Mouse (Mus musculus) spleen, adult 12 weeks (tissue): ENCODE data around the gene Sorcs2.
"Not testable (repeated sequence)": the region's sequence is repeated elsewhere in the genome, so short reads cannot be mapped to it uniquely, and the experiment has no call there.

Experiments
- DNase-seq: peaks from one replicate; pipeline ENCODE4 v3.0.0; 2022; ENCODE audit warnings: low spot score

Sorcs2 gene

DNA sequence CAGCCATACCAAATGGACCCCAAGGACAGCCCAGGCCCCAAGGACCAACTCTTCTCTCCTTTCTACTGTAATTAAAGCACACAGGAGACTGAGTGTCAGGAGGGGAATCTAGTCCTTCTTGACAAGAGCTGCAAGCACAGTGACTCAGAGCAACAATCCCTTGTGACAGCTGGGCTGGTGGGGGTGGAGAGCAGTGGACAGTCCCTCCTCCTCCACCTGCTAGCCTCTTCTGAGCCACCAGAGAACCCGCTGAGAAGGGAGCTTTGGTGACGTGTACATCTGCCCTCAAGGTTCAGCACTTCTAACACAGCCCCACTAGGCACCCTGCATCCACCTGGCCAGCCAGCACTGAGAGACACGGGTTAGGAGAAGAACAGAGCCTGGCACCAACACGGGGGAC, 96.8 kb downstream of the Sorcs2 start:
- no peak for DNase-seq

- DNase-seq = no peak
These were observed 99.9 kb downstream of the Sorcs2 start for GRCm38 (mm10) chr5:36298049-36298448.

DNA sequence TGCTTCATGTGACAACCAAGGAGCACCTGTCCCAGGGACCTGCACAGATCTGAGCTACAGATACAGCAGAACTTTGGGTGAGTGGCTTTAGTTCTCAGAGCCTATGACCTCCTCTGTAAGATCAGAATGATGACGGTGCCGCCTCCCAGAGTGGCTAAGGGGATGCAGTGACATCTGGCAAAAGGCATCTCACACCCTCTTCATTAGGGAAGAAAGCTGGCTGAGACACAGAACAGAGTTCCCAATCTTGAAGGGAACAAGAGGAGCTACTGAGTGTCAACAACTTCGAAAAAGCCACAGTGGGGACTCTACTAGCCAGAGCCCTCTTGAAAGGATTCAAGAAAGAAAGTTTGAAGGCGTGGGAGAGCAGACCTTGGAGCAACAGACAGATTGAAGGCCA, 100.7 kb downstream of the Sorcs2 start:
- no peak for DNase-seq

- no peak for DNase-seq
These were observed 104.6 kb downstream of the Sorcs2 start for GRCm38 (mm10) chr5:36293109-36293900.

DNA sequence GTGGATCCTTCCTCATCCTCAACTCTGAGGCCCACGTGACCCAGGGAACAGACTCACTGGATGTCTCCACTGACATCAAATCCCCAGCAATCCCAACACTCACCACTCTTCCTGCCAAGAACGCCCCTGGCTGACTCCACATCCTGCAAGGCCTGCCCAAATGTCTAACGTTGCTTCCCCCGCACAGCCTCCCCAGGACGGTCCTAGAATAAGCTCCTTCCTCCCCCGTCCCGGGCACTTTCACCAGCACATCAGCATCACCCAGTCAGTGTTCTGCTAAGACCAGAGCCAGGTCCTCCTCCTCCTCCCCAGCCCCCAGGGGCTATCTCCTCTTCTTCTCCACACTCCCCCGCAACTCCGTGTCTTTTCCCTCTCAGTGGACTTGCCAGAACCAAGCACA, 105.6 kb downstream of the Sorcs2 start:
- DNase-seq = no peak

DNA sequence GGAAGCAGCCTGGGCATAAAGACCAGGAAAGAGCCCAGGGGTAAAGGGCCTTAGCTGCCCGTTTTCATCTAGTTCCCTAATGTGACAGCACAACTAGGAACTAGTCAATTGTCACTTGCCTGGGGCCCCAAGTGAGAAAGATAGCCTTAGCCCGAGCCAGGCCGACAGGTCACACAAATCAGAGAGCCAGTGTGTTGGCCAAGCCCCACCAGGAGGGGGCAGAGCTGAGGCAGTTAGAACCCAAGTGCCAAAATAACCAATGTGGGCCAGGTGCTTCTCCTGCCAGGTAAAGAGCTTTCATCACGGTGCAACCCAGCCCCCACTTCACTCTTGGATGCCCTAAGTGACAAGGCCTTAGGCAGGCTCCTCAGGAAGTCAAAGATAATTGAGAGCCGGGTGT, 106.7 kb downstream of the Sorcs2 start:
- no peak for DNase-seq

DNA sequence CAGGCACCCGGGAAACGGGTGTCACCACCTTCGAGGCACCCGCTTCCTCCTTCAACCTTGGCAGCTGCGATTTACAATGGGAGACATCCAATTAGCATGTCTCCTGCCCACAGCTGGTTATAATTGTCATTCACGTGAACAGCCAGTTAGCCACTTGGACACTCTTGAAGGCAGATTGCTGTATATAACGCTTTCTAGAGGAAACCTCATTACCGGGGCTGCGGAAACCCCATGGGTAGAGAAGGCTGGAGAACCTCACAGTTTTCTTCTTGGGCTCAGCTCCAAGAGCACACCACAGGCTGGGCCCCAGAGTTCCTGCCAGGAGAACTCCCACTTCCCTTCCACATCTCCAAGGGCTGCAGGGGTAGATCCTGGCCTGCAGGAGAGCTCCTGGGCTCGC, 112.5 kb downstream of the Sorcs2 start:
- DNase-seq = no peak

DNA sequence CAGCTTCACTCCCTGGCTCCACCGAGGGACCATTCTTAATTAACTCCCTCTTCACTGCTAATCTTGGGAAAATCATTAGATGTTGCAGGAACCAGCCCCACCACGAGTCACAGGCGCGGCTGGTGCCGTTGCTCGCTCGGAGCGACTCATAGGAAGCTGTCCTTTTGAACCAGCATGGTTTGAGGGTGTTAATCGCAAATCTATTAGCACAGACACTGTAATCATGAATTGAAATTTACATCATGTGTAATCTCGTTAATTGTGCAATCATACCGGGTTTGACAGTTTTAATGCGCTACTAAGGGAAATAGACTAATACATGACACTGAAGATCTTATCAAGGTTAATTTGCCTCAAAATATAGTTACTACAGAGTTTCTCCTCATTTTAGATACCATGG, 118.0 kb downstream of the Sorcs2 start:
- DNase-seq = no peak

GRCm38 (mm10) chr5:36274684-36275394, 123.1 kb downstream of the Sorcs2 start:
- DNase-seq = no peak

DNA sequence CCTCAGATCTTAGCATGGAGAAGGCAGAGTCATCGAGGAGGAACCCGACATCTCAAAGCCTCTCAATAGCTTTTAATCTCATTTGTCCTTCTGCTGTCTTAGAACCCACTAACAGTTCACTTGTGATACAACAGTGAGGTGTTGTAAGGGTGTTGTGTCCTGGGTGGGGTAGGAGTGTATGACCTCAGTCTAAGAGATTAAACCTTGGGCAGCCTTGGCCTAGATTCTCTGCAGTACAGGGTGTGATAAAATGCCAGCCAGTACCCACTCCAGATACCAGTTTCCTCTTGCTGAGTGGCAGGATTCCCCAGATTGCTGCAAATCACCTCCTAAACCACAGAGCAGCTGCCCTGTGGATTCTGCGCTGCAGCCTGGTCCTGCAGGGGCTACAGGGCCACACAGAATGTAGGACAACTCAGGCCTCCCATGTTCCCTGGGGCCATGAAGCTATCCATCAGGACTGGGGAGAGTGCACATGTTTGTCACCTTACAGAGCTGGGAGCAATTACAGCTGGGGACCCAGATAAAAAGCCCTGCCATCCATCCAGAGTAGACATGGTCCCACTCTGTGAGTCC, 130.7 kb downstream of the Sorcs2 start:
- no peak for DNase-seq

DNA sequence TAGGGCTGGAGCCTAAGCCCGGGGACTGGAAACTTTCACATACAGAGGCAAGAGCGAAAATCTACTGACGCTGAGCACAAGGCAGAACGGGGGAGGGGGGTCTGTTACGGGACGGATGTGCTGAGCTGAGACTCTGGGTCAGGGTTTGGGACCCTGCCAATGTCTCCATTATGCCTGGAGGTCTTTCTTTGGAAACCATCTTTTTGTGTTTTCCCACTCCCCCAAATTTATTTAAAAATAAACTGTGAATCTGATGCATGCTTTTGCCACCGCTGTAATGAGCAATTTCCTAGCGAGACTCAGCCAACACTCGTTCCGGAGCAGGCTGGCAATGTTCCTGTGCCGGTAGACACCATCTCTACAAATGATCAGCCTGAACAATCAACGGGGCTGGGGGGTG, 137.1 kb downstream of the Sorcs2 start:
- DNase-seq = no peak

DNA sequence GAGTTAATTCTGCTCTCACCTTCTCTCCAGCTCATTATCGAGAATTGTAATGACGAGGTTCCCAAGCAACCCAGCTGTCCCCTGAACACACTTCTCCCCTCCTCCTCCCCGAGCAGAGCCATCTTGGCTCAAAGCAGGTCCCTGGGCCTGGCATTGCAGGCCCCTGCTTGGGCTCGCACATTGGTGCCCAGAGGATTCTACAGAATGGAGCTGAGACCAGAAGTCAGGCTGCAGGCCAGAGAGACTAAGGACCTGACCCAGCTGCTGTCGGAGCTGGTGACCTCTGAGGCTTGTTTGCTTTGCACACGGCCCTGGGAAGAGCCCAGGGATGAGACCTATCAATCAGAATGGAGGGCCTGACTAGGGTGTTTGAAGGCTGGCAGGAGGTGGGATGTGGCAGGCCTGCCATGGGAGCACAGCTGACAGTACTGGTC, 138.2 kb downstream of the Sorcs2 start:
- DNase-seq = no peak

DNA sequence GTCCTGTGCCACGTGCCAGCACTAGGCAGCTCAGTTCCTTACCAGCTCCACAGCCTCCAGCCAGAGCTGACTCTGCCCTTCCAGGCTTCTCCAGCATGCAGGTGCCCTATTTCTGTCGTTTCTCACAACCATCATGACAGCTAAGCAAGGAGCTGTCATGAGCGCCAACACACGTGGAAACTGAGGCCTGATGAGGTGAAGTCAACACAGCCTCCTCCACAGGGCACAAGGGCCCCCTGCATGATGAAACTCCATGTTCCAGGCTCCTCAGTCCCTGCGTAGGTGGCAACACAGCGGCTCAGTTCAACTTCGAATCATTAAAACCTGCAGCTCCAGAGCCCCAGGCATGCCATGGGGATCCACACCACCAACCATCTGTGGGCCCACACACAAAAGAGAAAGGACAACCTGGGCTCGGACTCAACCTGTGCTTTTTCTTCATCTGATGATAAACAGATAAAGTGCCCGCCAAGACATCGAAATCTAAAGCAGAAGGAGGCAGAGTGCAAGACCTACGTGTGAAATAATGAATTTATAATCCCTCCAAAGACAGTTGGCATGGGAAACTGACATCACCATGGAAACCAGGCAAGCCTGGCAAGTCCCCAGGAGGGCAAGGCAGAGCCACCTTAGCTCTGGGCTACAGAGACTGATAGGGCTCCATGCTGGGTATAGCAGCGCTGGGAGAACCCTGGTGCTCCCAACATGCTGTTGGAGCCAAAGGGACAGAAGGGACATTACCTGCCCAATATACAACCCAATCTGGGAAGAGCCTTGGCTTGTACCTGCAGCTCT, 139.4 kb downstream of the Sorcs2 start:
- DNase-seq = no peak

DNA sequence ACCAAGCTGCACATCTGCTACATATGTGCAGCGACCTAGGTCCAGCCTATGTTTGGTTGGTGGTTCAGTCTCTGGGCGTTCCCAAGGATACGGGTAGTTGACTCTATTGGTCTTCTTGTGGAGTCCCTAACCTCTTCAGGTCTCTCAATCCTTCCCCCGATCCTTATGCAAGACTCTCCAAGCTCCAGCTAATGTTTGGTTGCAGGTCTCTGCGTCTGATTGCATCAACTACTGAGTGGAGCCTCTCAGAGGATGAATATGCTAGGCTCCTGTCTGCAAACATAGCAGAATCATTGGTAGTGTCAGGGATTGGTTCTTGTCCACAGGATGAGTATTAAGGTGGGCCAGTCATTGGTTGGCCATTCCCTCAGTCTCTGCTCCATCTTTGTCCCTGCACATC, 140.9 kb downstream of the Sorcs2 start:
- DNase-seq = no peak

GRCm38 (mm10) chr5:36254642-36255516, 143.1 kb downstream of the Sorcs2 start:
- DNase-seq = no peak

- DNase-seq = no peak
These were observed 145.0 kb downstream of the Sorcs2 start for GRCm38 (mm10) chr5:36252746-36253504.

DNA sequence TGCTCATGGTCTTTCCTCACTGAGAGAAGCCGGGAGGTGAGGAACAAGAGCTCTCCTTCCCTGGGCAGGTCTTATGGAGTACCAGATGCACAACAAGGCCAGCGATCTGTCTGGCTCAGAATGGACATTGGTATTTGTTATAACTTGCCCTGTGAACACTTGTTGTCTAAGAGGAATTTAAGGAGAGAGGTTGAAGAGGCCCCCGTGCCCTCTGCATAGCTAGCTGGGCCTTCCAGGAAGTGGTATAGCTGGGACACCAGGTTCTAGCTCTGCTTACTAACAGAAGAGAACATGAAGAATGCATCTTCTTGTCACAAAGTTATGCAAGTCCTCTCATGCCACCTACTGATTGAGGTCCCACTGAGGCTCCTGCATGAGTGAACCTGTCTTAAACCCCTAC, 149.9 kb downstream of the Sorcs2 start:
- no peak for DNase-seq

DNA sequence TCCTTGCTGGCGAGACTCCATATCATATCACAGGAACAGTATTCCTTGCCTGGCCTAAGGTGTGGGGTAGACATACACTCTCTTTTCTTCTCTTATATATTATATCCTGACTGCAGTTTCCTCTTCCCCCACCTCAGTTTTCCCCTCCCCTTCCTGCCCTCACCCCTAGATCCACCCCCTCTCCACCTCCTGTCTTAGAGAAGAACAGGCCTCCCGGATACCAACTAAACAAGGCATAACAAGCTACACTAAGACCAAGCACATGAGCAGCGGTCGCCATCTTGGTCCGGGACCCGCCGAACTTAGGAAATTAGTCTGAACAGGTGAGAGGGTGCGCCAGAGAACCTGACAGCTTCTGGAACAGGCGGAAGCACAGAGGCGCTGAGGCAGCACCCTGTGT, 160.4 kb downstream of the Sorcs2 start:
- not testable (repeated sequence) for DNase-seq

DNA sequence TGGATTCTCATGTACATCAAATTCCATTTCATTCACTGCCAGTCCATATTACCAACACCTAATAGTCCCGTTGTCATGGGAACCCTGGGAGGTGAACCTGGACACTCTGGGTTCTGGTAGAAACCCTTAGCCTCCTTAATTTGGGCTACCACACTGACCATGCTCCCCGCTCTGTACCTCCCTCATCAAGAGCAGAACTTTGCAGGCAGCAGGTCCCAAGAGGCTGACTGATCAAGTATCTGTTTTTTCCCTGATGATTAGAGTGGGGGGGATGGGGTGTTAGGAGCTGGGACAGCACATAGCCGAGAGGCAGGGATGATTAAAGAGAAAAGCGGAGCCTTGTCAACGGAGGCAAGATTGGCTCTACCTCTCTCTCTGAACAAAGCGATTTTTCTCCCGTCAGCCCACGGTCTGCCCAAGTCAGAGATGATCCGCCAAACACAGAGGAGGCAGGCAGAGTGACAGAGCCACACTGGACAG, 167.6 kb downstream of the Sorcs2 start:
- DNase-seq = no peak
